28 mouse cellular contexts compared by ENCODE assay signal in genomic region chr17:57102276-57102675, GRCm38 (mm10). TPM values are rescaled to one million over a fixed set of nuclear protein-coding genes. Genes with fewer than 3 reads are reported as not detected.
DNase-seq lines count a peak whose midpoint lies in the region; ATAC-seq and TF ChIP-seq lines count a peak whose summit lies in the region.
"Had no signal": no experiment of that assay in that cellular context is flagged by ENCODE, and none has a peak within 500 bp of the region (broad histone marks: within the 10 kb centered on the region; RNA-seq: fewer than 3 reads in every experiment).

No protein-coding gene starts in this region.

- no peak overlapping the region for H3K9ac ChIP-seq in midbrain, embryonic 11.5 days (ENCODE audit: low read length)
- no peak overlapping the region for H3K9ac ChIP-seq in intestine, postnatal 0 days (ENCODE audit: low read depth, low read length)
- H3K9ac ChIP-seq: forebrain, postnatal 0 days; heart, embryonic 12.5 days; heart, embryonic 15.5 days; hindbrain, embryonic 13.5 days; intestine, embryonic 15.5 days had no signal

- H3K9me3 ChIP-seq in midbrain, embryonic 11.5 days (ENCODE audit: control insufficient read depth, low read length) = no peaks in the 10 kb centered on the region
- no peaks in the 10 kb centered on the region for H3K9me3 ChIP-seq in midbrain, embryonic 10.5 days (replicated peaks)
- no peaks in the 10 kb centered on the region for H3K9me3 ChIP-seq in intestine, postnatal 0 days (ENCODE audit: control insufficient read depth)
- H3K9me3 ChIP-seq: forebrain, embryonic 10.5 days; G1E; heart, embryonic 12.5 days; heart, embryonic 15.5 days; hindbrain, embryonic 10.5 days; hindbrain, embryonic 13.5 days; intestine, embryonic 15.5 days had no signal

- no peaks in the 10 kb centered on the region for H3K36me3 ChIP-seq in midbrain, embryonic 11.5 days (ENCODE audit: control insufficient read depth, insufficient read depth, low read length)
- peaks cover 6% of the 10 kb centered on the region for H3K36me3 ChIP-seq in midbrain, embryonic 10.5 days
- H3K36me3 ChIP-seq in intestine, postnatal 0 days (ENCODE audit: control insufficient read depth, insufficient read depth) = no peaks in the 10 kb centered on the region
- H3K36me3 ChIP-seq: heart, embryonic 12.5 days; heart, embryonic 15.5 days; hindbrain, embryonic 13.5 days; intestine, embryonic 15.5 days had no signal

- DNase-seq in midbrain, embryonic 11.5 days (ENCODE audit: low spot score, missing footprints) = peak; percentile 35
- no peak for DNase-seq in midbrain, embryonic 10.5 days (ENCODE audit: low spot score)
- DNase-seq in NIH3T3 (ENCODE audit: low read depth) = peak; percentile 63
- no peak for DNase-seq in spleen, postnatal 4 days (ENCODE audit: low spot score in 2 of 2)
- DNase-seq in cerebellum, postnatal 4 days (ENCODE audit: low spot score in 2 of 2) = no peak
- DNase-seq: adrenal gland, adult 8-10 months; adrenal gland, postnatal 25 days; cerebellum, adult 11-12 months; cerebellum, adult 8-10 months; cerebellum, postnatal 10 days; cerebellum, postnatal 36 days; forebrain, postnatal 0 days; gastrocnemius, postnatal 10 days; heart, adult 18-20 months; heart, postnatal 10 days; heart, postnatal 36 days had no signal

- no peak for ATAC-seq in midbrain, embryonic 11.5 days (ENCODE audit: low FRiP score)
- peak; percentile 32; the same call in 1 of the 2 replicates for ATAC-seq in megakaryocyte progenitor cell, adult 5-6 weeks (replicated peaks; ENCODE audit: poor library complexity)
- no peak for ATAC-seq in intestine, postnatal 0 days
- ATAC-seq: forebrain, embryonic 14.5 days; forebrain, postnatal 0 days; hindbrain, embryonic 16.5 days; intestine, embryonic 15.5 days had no signal

- no peak for TF ChIP-seq CTCF in intestine, postnatal 0 days (IDR thresholded peaks at IDR 0.05; ENCODE audit: low read depth)

- 95% methylated on average over 2 of the region's 2 CpGs for WGBS in midbrain, embryonic 11.5 days
- 85% methylated on average over 2 of the region's 2 CpGs for WGBS in midbrain, embryonic 10.5 days
- 92% methylated on average over 2 of the region's 2 CpGs for WGBS in intestine, postnatal 0 days

- peaks cover 9% of the 10 kb centered on the region for H3K4me1 ChIP-seq in midbrain, embryonic 11.5 days (ENCODE audit: control insufficient read depth, insufficient read depth, low read length)
- H3K4me1 ChIP-seq in midbrain, embryonic 10.5 days = peaks cover 36% of the 10 kb centered on the region
- H3K4me1 ChIP-seq in intestine, postnatal 0 days (replicated peaks; ENCODE audit: control insufficient read depth, insufficient read depth, low read length) = 0 out of 2 replicates have a peak, but pooled peaks cover 4% of the 10 kb centered on the region

- no peak overlapping the region for H3K4me3 ChIP-seq in midbrain, embryonic 11.5 days (ENCODE audit: low read depth, low read length)
- no peak overlapping the region for H3K4me3 ChIP-seq in midbrain, embryonic 10.5 days
- no peak overlapping the region for H3K4me3 ChIP-seq in intestine, postnatal 0 days (ENCODE audit: low read depth, low read length)
- H3K4me3 ChIP-seq: forebrain, embryonic 10.5 days; heart, embryonic 12.5 days; heart, embryonic 15.5 days; hindbrain, embryonic 10.5 days; hindbrain, embryonic 13.5 days; intestine, embryonic 15.5 days had no signal

- H3K4me2 ChIP-seq in midbrain, embryonic 11.5 days = no peak overlapping the region
- H3K4me2 ChIP-seq in intestine, postnatal 0 days (replicated peaks; ENCODE audit: low read depth) = no peak overlapping the region
- H3K4me2 ChIP-seq: heart, embryonic 12.5 days; heart, embryonic 15.5 days; hindbrain, embryonic 13.5 days; intestine, embryonic 15.5 days had no signal

- no peaks in the 10 kb centered on the region for H3K27me3 ChIP-seq in midbrain, embryonic 11.5 days (ENCODE audit: control insufficient read depth, insufficient read depth, low read length)
- no peaks in the 10 kb centered on the region for H3K27me3 ChIP-seq in midbrain, embryonic 10.5 days (ENCODE audit: low read depth, poor library complexity, severe bottlenecking)
- H3K27me3 ChIP-seq in intestine, postnatal 0 days (replicated peaks; ENCODE audit: control insufficient read depth, insufficient read depth, low read length) = no peaks in the 10 kb centered on the region
- H3K27me3 ChIP-seq: CH12.LX; heart, embryonic 12.5 days; heart, embryonic 15.5 days; hindbrain, embryonic 13.5 days; intestine, embryonic 15.5 days had no signal

- no peak overlapping the region for H3K27ac ChIP-seq in midbrain, embryonic 11.5 days (ENCODE audit: low read depth, low read length)
- H3K27ac ChIP-seq in midbrain, embryonic 10.5 days (replicated peaks) = no peak overlapping the region
- H3K27ac ChIP-seq in intestine, postnatal 0 days (ENCODE audit: low read depth, low read length) = no peak overlapping the region
- H3K27ac ChIP-seq: forebrain, embryonic 10.5 days; heart, embryonic 15.5 days; hindbrain, embryonic 10.5 days; hindbrain, embryonic 13.5 days; intestine, embryonic 15.5 days had no signal

RNA-seq across cellular contexts. Expression of gene Tnfsf9, which starts 2.8 kb away (rescaled TPM):
- polyA plus RNA-seq in midbrain, embryonic 11.5 days (2014; fragmentation: Nextera tagmentation; extraction: Ambion mirVana) = 8.1 and 9.0 TPM in 2 replicates
- polyA plus RNA-seq in midbrain, embryonic 10.5 days (2016; fragmentation: Nextera tagmentation; extraction: Ambion mirVana) = 11.7 and 12.3 TPM in 2 replicates
- total RNA-seq in megakaryocyte progenitor cell, adult 5-6 weeks (2015) = 1.2 and 2.2 TPM in 2 replicates
- 0.27 and 0.29 TPM in 2 replicates for total RNA-seq in megakaryocyte progenitor cell, adult 5-6 weeks (2017)
- polyA plus RNA-seq in intestine, postnatal 0 days (2015; fragmentation: Nextera tagmentation; extraction: Ambion mirVana) = 1.2 and 1.6 TPM in 2 replicates

RNA-seq across cellular contexts. Expression of gene Tubb4a, which starts 14.7 kb away (rescaled TPM):
- 167 and 171 TPM in 2 replicates for polyA plus RNA-seq in midbrain, embryonic 11.5 days (2014; fragmentation: Nextera tagmentation; extraction: Ambion mirVana)
- polyA plus RNA-seq in midbrain, embryonic 10.5 days (2016; fragmentation: Nextera tagmentation; extraction: Ambion mirVana) = 68.7 and 128 TPM in 2 replicates
- not detected in 2 replicates for total RNA-seq in megakaryocyte progenitor cell, adult 5-6 weeks (2015)
- total RNA-seq in megakaryocyte progenitor cell, adult 5-6 weeks (2017) = 0.12 TPM in 1 of 2 replicates, not detected in the other
- 12.6 and 14.6 TPM in 2 replicates for polyA plus RNA-seq in intestine, postnatal 0 days (2015; fragmentation: Nextera tagmentation; extraction: Ambion mirVana)

RNA-seq across cellular contexts. Expression of gene Dennd1c, which starts 24.0 kb away (rescaled TPM):
- polyA plus RNA-seq in midbrain, embryonic 11.5 days (2014; fragmentation: Nextera tagmentation; extraction: Ambion mirVana) = 2.2 and 2.7 TPM in 2 replicates
- 1.5 and 2.3 TPM in 2 replicates for polyA plus RNA-seq in midbrain, embryonic 10.5 days (2016; fragmentation: Nextera tagmentation; extraction: Ambion mirVana)
- total RNA-seq in megakaryocyte progenitor cell, adult 5-6 weeks (2015) = 7.6 and 11.5 TPM in 2 replicates
- 3.5 and 8.8 TPM in 2 replicates for total RNA-seq in megakaryocyte progenitor cell, adult 5-6 weeks (2017)
- polyA plus RNA-seq in intestine, postnatal 0 days (2015; fragmentation: Nextera tagmentation; extraction: Ambion mirVana) = 5.2 and 5.3 TPM in 2 replicates

RNA-seq across cellular contexts. Expression of gene Slc25a23, which starts 42.6 kb away (rescaled TPM):
- polyA plus RNA-seq in midbrain, embryonic 11.5 days (2014; fragmentation: Nextera tagmentation; extraction: Ambion mirVana) = 14.2 and 16.5 TPM in 2 replicates
- polyA plus RNA-seq in midbrain, embryonic 10.5 days (2016; fragmentation: Nextera tagmentation; extraction: Ambion mirVana) = 10.4 and 12.6 TPM in 2 replicates
- total RNA-seq in megakaryocyte progenitor cell, adult 5-6 weeks (2015) = 10.9 and 13.4 TPM in 2 replicates
- 1.6 and 2.0 TPM in 2 replicates for total RNA-seq in megakaryocyte progenitor cell, adult 5-6 weeks (2017)
- polyA plus RNA-seq in intestine, postnatal 0 days (2015; fragmentation: Nextera tagmentation; extraction: Ambion mirVana) = 4.8 and 5.1 TPM in 2 replicates

RNA-seq across cellular contexts. Expression of gene Crb3, which starts 43.4 kb away (rescaled TPM):
- 0.80 and 1.2 TPM in 2 replicates for polyA plus RNA-seq in midbrain, embryonic 11.5 days (2014; fragmentation: Nextera tagmentation; extraction: Ambion mirVana)
- 1.2 and 1.5 TPM in 2 replicates for polyA plus RNA-seq in midbrain, embryonic 10.5 days (2016; fragmentation: Nextera tagmentation; extraction: Ambion mirVana)
- not detected in 2 replicates for total RNA-seq in megakaryocyte progenitor cell, adult 5-6 weeks (2015)
- total RNA-seq in megakaryocyte progenitor cell, adult 5-6 weeks (2017) = not detected in 2 replicates
- polyA plus RNA-seq in intestine, postnatal 0 days (2015; fragmentation: Nextera tagmentation; extraction: Ambion mirVana) = 121 and 130 TPM in 2 replicates

Comparison
In these comparisons a context has a peak if more than half of its experiments do, and no peak if none do; other contexts are left out.
1. DNase-seq: peak in midbrain, embryonic 11.5 days (single experiment) and NIH3T3 (single experiment); none in midbrain, embryonic 10.5 days (single experiment), spleen, postnatal 4 days (0 of 2) and cerebellum, postnatal 4 days (0 of 2).